Mouse (Mus musculus) cerebellum, postnatal 25 days (tissue): ENCODE results near the gene Gm17783.
"Not testable (repeated sequence)": the region's sequence is repeated elsewhere in the genome, so short reads cannot be mapped to it uniquely, and the experiment has no call there.

ENCODE experiments used
- DNase-seq, 2 experiments: peaks; one replicate each; pipeline ENCODE4 v3.0.0; 2021; ENCODE audit warnings: mixed read lengths in 2 of 2

The Gm17783 gene

DNA sequence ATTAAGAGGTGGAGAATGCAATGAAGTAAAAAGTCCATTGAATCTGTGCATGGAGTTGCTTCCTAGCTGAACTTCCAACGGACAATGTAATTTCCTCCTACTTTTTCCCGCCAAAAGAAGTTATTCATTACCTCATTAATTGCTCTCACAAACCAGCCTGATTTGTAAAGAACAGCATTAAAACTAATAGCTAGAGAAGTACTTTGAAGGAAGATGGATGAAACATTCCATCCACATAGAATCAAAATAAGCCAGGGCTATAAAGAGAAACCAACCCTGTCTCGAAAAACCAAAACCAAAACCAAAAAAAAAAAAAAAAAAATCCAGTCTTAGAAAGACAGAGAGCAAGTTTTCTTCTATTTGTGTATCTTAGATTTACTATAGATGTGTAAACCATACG lies at the start of gene Gm17783:
TSS of gene Gm17783 (minus strand) at position 101 of the 400 bp plus-strand sequence.
- DNase-seq: no peak

DNA sequence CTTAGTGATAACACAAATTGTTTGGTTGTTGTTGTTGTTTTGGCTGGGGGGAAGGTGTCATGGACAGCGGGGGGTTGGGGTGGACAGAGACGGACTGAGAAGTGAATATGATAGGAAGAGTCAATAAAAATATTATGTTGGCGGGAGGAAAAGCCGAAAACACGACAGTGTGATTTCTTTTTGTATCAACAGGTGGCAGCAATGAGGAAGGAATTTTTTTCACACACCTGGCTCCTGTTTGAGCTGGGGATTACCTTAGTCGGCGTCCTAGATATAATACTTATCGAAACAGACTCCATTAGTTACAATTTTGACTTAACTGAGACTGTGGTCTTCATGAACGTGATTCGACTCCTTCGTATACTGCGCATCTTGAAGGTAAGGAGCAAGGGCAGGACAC lies 48.0 kb upstream of the Gm17783 start:
- DNase-seq: no peak

DNA sequence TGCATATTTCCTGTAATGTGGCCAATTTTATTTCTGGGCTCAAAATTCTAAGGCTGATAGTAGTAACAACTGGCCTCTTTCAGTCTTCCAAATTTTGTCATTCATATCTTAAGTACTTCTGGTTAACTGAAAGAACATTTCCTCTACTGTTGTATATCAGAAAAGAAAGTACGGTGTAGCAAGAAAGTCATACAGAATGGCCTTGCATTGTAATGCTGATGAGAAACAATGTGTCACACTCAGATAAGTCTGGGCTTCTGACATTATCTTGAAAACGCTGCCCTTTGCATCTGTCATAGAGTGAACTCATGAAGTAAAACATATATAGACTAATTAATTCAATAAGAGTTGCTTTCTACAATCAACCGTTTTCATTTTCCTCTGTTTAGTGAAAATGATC lies 40.5 kb upstream of the Gm17783 start:
- no peak for DNase-seq

DNA sequence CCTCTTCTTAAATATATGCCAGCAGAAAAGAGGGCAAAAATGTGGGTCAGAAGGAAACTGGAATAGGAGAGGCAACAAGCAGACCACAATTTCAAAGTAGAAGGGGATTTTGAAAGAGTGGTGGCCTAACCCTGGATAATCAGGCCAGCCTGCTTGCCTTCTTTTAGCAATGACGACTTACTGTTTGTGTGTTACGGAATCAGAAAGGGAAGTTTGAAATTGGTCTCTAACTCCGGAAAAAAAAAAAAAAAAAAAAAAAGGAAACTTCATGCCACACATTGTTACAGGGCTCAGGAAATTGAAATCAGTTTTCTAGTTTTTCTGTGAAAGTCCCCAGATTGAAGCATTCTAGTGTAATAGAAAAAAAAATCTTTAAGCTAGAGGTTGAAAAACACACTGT lies 29.9 kb upstream of the Gm17783 start:
- no peak for DNase-seq

DNA sequence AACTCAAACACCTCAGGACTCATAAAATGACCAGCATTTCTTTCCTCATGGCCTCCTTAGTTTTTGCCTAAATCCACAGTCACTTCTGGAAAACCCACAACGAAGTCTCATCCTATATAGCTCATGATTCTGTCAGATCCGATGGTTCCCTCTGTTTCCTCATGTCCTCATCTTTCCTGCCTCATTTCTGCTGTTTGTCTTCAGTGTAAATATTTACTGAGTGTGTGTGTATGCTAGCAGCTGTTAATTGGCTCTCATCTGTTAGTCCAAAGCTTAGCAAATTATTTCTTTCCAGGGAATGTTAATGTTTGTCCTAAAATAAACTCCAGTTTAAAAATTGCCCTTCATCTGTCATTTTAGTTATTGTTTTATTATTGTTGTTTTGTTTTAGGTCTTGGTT lies 19.7 kb upstream of the Gm17783 start:
- DNase-seq: no peak

DNA sequence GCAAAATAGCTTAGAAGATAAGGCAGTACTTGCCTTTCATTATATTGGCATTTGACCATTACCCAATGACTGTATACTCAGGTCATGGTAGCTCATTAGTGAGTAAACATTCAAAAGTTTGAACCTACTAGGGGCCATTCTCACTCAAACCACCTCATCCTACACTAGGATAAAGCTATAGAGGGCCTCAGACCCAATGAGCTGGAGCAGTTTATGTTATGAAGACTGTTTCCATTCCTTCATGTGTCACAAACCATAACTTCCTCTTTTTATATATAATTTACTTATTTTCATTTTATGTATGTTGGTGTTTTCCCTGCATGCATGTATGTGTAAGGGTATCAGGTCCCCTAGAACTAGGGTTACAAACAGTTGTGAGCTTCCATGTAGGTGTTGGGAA lies 16.1 kb upstream of the Gm17783 start:
- DNase-seq: no peak

DNA sequence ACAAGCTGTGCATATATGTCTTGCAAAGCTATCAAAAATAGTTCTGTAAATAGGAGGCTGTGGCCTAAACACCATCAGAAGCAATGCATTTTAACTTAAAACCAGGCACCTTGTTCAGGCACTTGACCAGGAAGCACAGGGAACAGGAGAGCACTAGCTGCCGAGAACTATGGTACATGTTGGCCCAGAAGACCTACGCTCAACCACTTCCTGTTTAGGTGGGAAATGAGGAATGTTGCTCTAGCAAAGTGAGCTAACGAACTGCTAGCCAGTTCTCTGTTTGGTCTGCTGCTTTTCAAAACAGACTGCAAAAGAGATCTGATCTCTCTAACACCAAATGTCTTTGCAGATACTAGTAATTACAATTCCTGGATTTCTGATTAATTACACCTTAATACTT lies 12.5 kb upstream of the Gm17783 start:
- DNase-seq: no peak

DNA sequence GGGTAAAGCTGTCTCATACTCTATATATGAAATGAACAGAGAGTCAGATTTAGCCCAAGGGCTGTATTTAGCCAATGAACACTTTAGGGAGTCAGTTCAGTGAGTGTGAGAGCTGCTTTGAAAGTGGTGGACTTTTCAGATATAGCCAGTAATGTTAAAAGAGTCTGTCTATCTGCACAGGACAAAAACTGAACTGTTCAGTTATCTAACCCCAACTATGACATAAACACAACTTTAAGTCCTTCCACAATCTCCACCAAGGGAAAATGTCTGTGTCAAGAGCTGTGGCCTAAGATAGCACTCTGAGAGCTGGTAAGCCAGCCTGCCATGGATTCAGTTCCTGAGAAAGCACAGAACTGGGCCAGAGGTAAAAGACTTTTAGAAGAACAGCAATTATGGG lies 10.3 kb upstream of the Gm17783 start:
- DNase-seq: no peak

DNA sequence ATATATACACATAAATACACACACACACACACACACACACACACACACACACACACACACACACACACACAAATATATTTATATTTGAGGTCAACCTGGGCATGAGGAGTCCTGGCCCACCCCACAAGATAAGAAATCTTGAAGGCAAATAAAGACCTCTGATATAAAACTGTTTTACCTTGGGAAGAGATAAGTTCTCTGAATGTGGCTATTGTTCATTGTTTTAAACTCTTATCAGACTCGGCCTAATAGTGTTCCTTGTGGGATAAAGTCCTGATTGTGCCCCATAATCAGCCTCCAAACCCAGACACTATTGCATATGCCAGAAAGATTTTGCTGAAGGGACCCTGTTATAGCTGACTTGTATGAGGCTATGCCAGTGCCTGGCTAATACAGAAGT lies 6.5 kb upstream of the Gm17783 start:
- not testable (repeated sequence) for DNase-seq

DNA sequence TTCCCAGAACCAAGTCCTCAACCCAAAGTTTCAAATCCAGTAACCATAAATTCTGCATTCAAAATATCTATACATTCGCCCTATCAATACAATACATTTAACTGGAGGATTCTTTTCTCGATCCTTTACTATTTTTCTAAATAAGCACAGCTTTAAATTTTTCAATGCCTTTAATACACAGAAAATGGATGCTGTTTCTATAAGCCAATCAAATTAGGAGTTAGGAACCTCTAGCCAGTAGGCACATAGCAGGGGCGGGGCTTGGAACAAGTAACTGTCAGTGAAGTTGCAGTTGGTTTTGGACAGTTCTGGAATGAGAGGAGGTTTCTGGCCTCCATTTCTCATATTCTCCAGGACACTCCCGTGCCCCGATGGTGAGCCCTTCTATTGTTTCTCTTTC lies 3.2 kb upstream of the Gm17783 start, which contains the start of gene Slc9c1:
TSS of gene Slc9c1 (plus strand) at position 301 of the 400 bp plus-strand sequence.
- no peak for DNase-seq

DNA sequence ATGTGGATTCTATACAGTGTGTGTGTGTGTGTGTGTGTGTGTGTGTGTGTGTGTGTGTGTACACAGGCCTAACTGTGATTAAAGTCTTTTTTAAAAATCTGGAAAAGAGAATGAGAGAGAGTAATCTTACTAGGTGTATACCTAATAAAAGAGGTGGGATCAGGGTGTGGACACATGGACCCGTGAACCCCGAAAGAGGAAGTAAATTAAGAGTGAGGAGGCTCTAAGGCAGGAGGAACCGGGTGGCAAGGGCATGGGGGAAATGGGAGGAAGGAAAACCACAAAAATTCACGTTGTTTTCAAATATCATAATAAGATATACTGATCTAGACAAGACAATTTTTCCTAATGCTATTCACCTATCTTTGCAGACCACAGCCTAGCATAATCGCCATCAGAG lies 6.3 kb downstream of the Gm17783 start:
- no peak for DNase-seq

DNA sequence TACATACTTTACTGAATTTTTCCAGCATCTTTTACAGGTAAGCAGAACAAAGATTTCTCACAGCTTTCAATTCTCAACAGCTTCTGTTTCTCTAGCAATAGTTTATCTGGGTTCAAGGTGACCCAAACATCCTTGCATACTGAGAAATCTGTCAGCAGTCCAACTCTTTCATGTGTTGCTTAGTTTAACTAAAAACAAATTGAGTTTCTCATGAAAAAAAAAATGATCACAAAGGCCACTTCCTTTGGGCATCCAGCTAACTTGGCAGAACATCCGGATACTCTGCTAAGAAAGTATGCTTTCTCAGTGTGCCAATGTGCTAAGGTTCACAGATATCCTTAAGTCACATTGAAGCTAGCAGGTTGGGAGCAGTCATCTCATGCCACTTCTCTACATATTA lies 36.5 kb downstream of the Gm17783 start:
- no peak for DNase-seq

DNA sequence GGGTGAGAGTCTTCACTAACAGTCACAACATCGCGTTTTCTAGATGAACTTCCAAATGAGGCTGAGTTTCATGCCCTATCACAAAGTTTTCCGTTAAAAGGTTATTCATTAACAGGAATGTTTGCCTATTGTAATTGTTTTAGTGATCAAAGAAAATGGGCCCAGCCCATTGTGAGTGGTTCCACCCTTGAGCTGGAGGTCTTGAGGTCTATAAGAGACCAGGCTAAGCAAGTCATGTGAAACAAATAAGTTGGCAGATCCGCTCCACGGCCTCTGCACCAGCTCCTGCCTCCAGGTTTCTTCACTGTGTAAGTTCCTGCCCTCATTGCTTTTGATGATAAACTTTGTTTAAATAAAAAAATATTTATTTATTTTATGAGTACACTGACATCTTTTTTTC lies 38.9 kb downstream of the Gm17783 start, which contains the start of gene Gm609:
TSS of gene Gm609 (minus strand) at position 43 of the 400 bp plus-strand sequence.
- DNase-seq: no peak

DNA sequence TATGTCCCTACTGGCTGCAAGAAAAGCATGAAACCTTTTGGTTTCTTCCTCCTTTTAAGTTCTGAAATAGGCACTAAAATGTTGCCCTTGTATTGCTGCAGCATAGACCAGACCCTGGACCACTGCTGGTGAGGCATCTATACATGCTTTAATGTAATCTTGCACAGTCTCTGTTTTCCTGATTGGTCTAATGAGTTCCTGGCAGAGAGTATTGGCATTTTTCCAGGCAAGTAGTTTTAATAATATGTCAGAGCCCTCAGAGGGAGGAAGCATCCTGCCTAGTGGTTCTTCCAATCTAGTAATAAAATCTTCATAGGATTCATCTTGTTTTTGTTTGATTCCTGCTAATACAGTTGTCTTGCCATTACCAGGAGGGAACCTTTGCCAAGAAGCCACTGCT lies 54.9 kb downstream of the Gm17783 start:
- DNase-seq: no peak

DNA sequence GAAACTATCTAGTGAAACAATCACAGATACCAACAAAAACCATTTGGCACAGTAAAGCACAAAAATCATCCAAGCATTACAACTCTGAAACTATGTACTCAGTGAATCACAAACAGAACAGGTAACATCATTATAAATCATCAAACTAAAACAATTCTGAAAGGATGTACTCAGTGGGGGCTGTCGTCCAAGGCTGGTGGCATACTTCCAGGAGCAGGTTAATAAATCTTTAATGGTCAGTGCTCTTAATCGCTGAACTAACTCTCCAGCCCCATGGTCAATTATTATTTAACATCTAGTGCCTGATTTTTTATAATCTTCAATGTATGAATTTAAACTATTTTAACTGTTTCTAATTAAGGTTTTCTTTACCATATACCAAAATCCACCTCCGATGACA lies 60.0 kb downstream of the Gm17783 start:
- DNase-seq: not testable (repeated sequence)
